ENCODE assay signal across 7 mouse cellular contexts in genomic region chr19:47446841-47447365, GRCm38 (mm10). TPM values are rescaled to one million over a fixed set of nuclear protein-coding genes. Genes with fewer than 3 reads are reported as not detected.
DNase-seq lines count a peak whose midpoint lies in the region; ATAC-seq lines count a peak whose summit lies in the region.

No protein-coding gene starts in this region.

- 17% methylated on average over 9 of the region's 9 CpGs for WGBS in forebrain, embryonic 14.5 days
- 38% methylated on average over 9 of the region's 9 CpGs for WGBS in hindbrain, embryonic 12.5 days

- no peak overlapping the region for H3K4me3 ChIP-seq in forebrain, embryonic 14.5 days (ENCODE audit: low read depth, low read length)
- H3K4me3 ChIP-seq in hindbrain, embryonic 12.5 days: no peak overlapping the region

- peaks cover 36% of the 10 kb centered on the region for H3K4me1 ChIP-seq in forebrain, embryonic 14.5 days (ENCODE audit: control insufficient read depth, insufficient read depth, low read length)
- H3K4me1 ChIP-seq in hindbrain, embryonic 12.5 days: peaks cover 77% of the 10 kb centered on the region

- intact Hi-C loops in left cerebral cortex, postnatal 25 days (cut with DNase I): no loop called here

- H3K9me3 ChIP-seq in forebrain, embryonic 14.5 days (replicated peaks; ENCODE audit: control insufficient read depth, low read length): no peaks in the 10 kb centered on the region
- H3K9me3 ChIP-seq in hindbrain, embryonic 12.5 days (replicated peaks): no peaks in the 10 kb centered on the region

- ATAC-seq in forebrain, embryonic 14.5 days: peak; percentile 51
- no peak for ATAC-seq in hindbrain, embryonic 12.5 days (ENCODE audit: low FRiP score)

- H3K4me2 ChIP-seq in forebrain, embryonic 14.5 days (ENCODE audit: low read length): 0 out of 2 replicates have a peak overlapping the region, but pooled peaks have one; percentile 1
- H3K4me2 ChIP-seq in hindbrain, embryonic 12.5 days (replicated peaks): 0 out of 2 replicates have a peak overlapping the region, but pooled peaks have one; percentile 1

- no peaks in the 10 kb centered on the region for H3K27me3 ChIP-seq in forebrain, embryonic 14.5 days (replicated peaks; ENCODE audit: control insufficient read depth, insufficient read depth, low read length)
- H3K27me3 ChIP-seq in hindbrain, embryonic 12.5 days: peaks cover 2% of the 10 kb centered on the region; the same call in 1 of the 2 replicates

- peak; percentile 83 to 84 for DNase-seq in right cerebral cortex, postnatal 10 days (ENCODE audit: low spot score in 2 of 2)
- DNase-seq in right cerebral cortex, postnatal 36 days (ENCODE audit: low spot score in 2 of 2): no peak
- peak; percentile 80 for DNase-seq in forebrain, embryonic 14.5 days (ENCODE audit: low spot score)
- peak; percentile 42 to 64 for DNase-seq in left cerebral cortex, postnatal 25 days (ENCODE audit: low spot score in 2 of 2)
- DNase-seq in naive thymus-derived CD4-positive, alpha-beta T cell, adult 2 months (ENCODE audit: low read depth): peak; percentile 86
- peak; percentile 41 for DNase-seq in yolk sac, embryonic 10.5 days (ENCODE audit: low spot score)

- peak overlapping the region; percentile 48; the same call in 1 of the 2 replicates for H3K27ac ChIP-seq in forebrain, embryonic 14.5 days (ENCODE audit: low read depth, low read length)
- H3K27ac ChIP-seq in hindbrain, embryonic 12.5 days: no peak overlapping the region

- H3K36me3 ChIP-seq in forebrain, embryonic 14.5 days (ENCODE audit: control insufficient read depth, insufficient read depth, low read length): no peaks in the 10 kb centered on the region
- H3K36me3 ChIP-seq in hindbrain, embryonic 12.5 days: no peaks in the 10 kb centered on the region

- H3K9ac ChIP-seq in forebrain, embryonic 14.5 days (ENCODE audit: low read length): no peak overlapping the region
- H3K9ac ChIP-seq in hindbrain, embryonic 12.5 days: no peak overlapping the region

RNA-seq across cellular contexts. Expression of gene Sh3pxd2a, which starts 17.3 kb away (rescaled TPM):
- 3.0 and 3.4 TPM in 2 replicates for polyA plus RNA-seq in forebrain, embryonic 14.5 days (2014; fragmentation: Nextera tagmentation; extraction: Ambion mirVana)
- polyA plus RNA-seq in hindbrain, embryonic 12.5 days (2016; fragmentation: Nextera tagmentation; extraction: Ambion mirVana): 3.9 and 5.4 TPM in 2 replicates
- total RNA-seq in left cerebral cortex, postnatal 25 days (2021): 10 to 100 TPM; 33.9 to 35.9 TPM

Comparison
In these comparisons a context has a peak if more than half of its experiments do, and no peak if none do; other contexts are left out.
1. DNase-seq: peak in right cerebral cortex, postnatal 10 days (2 of 2), forebrain, embryonic 14.5 days (single experiment), left cerebral cortex, postnatal 25 days (2 of 2), naive thymus-derived CD4-positive, alpha-beta T cell, adult 2 months (single experiment) and yolk sac, embryonic 10.5 days (single experiment); none in right cerebral cortex, postnatal 36 days (0 of 2).